Mouse (Mus musculus): Measurements from ENCODE around the gene Mdk.
A peak's percentile ranks its signal among the peaks of the same experiment; 100 is the strongest.

Mdk gene

DNA sequence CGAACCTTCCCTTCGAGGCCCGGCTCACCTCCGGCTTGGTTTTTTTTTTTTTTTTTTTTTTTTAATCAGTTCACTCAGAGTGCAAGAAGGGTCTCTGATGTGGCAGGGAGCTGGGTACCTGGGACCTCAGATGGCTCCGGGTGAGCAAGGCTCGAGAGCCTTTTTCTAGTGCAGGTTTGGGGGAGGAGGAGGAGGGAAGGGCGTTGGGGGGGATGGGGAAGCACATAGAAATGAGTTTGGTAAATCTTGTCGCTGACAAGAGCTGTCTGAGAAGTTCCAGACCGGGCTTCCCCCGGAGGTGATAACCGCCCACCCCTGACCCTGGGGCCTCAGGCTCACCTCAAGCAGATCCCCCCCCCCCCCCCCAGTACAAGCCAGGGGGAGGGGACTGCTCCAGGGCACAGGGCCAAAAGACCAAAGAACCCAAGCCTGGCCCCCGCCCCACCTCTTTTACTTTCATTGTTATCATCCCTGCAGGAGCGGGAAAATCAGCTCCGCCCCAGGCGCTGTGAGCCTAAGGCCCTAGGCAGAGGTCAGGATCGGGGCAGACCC lies at the start of gene Mdk:
Gene Mdk (minus strand): TSS at position 138 of the 552 bp plus-strand sequence.
- no peak for DNase-seq

DNA sequence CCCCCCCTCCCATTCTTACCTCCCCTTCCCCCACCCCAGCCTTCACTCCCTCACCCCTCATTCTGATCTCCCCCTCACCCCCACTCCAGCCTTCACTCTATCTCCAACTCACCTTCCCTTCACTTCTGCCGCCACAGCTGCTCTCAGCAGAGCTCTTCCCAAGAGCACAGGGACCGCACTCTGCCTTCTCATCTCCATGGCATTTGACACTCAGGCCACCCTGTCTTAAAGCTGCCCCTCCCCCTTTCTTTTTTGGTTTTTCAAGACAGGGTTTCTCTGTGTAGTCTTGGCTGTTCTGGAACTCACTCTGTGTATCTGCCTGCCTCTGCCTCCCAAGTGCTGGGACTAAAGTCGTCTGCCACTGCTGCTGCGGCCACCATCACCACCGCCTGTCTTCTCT lies 48.7 kb upstream of the Mdk start:
- no peak for DNase-seq

DNA sequence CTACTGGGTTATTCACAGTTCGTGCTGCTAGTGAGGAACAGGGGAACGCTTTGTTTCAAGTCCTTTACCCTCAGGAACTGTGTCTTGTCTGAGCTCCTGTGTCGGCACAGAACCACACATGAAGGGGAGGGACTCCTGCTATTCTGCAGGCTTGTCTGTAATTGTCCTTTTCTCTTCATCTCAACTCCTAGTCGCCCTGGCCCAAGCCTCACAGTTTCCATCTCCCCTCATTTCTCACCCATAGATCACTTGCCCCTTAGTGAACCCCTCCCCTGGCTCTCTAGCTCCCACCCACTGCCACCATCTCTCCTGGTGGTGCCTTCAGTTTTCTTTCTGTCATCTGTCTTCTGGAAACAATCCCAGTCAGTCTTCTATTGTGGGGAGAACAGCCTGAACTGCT lies 48.1 kb upstream of the Mdk start:
- no peak for DNase-seq

DNA sequence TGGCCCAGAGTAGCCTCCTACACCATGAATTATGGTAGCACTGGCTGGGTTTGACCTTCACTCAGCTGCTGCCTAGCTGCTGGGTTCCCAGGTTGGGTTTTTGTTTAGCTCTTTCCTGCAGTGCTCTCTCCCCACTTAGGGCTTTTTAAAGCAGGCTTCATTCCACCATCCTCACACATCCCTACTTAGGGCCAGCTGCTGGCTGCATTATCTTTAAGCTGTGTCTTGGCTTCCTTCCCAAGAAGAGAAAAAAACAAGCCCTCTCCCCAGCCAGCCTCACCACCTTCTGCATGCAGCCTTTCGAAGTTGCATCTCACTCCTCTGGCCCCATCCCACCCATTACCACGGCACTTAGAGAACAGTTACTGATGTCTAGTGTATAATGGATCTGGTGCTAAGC lies 46.5 kb upstream of the Mdk start:
- DNase-seq: no peak

DNA sequence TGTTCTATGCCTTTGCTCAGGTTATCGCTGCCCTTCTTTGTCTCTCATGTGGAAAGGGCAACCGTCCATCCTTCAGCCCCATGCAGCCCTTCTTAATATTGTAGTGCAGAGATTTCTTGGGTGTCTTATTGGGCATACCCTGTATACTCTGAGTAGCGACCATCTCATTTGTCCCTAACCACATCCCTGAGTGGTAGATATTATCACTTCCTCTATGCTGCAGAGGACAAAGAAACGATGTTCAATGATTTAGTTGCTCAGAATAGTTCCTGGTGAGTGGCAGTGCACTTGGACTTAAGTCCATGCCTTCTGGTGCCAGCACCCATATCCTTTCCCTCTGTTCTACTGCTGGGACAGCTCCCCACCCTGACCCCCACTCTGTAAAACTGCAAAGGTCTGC lies 45.9 kb upstream of the Mdk start:
- no peak for DNase-seq

DNA sequence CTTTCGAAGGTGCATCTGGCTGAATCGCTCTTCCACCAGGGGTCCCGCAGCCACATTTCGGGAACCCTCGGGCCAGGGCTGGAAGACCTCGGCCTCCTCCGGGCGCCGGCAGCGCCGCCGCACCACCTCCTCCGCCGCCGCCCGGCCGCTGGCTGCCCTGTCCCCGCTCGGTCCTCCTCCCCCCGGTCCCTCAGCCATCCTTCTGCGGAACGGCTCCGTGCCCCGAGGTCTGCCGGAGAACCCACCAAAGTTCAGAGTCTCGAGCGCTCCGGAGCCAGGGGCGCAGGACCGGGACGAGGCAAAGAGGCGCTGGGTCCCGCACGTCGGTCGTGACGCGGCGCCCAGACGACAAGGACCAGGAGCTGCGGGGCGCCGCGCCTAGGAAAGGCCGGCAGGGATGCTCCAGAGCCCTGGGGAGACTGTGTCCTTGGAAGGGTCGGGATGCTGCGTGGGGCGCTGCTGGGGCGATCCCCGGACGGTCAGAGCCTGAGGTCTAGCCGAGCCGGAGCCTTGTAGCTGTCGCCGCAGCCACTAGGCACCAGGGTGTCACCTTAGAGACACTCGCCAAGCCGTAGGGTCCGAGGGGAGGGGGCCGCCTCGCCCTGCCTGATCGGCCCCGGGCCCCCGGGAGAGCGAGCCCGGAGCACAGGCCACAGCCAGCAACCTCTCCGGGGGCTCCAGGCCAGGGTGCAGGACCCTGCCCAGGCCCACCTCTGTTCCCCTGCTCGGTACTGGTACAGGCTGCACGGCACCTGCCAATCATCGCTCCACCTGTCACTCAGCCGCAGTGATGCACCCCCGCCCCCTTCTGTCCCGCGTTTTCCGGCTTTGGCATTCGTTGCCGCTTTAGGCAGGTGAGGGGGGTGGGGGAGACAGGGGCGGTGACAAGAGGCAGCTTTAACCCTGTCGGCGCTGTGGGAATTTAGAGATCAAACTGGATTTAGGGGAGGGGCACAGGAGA lies 43.8 kb upstream of the Mdk start, which contains the start of gene Dgkz:
Gene Dgkz (minus strand): TSS at position 284 of the 961 bp plus-strand sequence.
- DNase-seq: no peak

DNA sequence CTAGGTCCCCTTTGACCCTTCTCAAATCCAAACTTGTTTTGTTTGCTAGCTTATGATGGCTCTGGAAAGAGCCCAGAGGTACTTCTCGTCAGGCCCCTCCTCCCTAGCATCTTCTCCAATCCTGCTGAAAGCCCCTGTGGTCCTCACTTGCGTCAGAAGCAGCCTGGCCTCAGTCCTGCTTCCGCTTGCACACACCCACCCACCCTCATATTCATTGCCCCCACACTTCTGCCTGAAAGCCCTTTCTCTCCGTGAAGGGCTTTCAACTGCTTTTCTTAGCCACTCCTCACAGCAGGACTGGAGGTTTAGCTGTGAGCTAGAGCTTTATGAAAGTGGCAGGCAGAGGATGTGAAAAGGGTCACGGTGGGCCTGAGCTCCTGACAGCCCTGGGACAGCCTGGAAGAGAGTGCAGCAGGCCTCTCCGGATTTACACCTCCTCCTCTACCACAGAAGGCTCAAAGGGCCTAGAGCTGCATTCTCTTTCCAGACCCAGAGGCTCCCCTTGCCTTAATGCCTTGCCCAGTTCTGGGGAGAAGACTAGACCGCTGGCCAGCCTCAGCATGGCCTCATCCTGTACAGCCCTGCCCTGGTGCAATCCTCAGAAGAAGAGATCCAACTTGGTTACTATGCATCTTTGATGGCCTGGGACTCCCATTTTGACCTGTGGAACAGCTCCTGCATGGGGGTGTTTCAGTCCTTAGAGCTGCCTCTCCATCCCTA lies 41.5 kb upstream of the Mdk start:
- DNase-seq: no peak

DNA sequence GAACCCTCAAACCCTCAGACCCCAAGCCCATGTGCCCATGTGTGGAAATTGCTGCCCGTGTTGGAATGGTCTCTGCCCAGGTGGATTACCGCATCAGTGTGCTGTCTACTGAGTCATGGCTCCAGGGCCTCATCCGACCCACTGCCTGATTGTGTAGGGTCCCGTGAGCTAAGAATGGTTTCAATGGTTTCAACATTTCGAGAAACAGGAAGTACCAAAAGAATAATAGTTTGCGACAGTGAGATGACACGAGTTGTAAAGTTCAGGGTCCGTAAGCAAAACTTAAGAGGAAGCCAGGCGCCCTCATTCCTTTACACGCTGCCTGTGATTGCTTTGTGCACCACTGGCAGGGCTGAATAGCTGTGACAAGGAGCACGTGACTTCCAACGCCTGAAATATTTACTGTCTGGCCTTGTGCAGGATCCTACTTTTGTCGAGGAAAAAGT lies 40.0 kb upstream of the Mdk start:
- peak; percentile 67 for DNase-seq

DNA sequence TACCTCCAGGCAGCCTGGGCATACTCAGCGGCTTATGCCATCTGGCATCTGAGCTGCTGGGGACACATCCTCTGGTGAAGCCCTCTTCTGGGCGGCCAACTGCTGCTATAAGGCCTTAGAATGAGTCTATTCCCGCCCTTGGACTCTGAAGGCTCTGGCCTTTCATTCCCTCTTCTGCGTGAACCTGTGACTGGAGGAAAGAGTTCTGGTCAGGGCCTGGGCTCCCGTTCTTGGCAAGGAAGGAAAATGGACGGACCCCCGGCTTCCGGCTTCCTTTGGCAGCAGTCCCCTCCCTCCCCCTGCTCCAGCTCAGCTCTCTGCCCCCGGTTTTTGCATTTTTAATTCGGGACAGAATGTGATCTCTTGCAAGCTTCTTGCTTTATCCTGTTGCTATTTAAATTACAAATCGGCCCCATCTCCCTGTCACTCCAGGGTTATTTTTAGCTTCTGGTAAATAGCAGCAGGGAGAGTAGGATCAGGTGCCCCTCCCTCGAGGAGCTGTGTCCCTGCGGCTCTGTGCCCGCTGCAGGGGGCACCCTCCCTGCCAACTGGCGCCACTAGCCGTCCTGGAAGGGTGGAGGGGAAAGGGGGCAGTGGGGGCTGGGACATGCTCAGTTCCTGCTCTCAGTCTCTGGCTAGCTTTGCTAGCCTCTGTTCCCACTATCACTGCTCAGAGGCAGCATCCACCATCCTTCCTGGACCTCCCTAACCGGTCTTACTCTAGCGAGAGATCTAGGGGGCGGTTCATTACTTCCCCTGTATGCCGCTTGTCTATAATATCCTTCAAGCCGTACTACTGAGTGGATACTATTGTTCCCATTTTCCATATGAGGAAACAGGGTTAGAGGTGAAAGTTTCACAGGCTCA lies 39.4 kb upstream of the Mdk start:
- DNase-seq: peak; percentile 70

DNA sequence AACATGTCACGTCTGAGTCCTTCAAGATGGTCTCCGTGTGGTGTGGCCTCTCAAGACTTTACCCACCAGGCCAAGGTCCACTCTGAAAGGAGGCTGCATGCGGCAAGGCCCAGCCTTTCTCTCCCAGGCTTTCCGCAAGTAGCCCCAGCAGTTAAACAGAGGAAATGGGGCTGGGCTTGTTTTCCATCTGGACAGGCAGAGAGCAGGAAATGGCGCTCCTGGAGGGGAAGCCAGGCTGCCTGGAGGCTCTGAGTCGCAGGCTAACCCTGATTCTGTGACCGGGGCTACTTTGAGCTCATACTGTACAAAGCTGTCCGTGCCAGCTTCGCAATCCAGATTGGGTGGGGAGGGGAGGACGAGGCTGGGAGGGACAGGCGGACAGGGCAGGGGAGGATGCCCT lies 35.9 kb upstream of the Mdk start:
- peak; percentile 84 for DNase-seq

DNA sequence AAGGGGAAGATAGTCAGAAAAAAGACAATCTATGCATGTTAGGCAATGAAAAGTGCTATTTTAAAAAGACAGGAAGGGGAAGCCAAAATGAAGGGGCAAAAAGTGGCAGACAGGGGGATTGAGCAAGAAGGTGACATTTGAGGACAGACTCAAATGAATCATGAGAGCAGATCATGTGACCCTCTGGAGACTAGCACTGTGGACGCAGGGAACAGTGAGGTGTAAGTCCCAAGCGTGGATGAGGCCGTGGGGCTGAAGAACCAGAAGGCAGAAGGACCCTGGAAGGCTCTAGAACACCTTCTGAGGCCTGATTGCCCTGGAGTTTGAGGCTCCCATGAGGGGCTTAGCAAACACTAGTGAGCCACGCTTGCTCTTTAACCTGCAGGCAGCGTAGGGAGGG lies 34.3 kb upstream of the Mdk start:
- DNase-seq: peak; percentile 58

DNA sequence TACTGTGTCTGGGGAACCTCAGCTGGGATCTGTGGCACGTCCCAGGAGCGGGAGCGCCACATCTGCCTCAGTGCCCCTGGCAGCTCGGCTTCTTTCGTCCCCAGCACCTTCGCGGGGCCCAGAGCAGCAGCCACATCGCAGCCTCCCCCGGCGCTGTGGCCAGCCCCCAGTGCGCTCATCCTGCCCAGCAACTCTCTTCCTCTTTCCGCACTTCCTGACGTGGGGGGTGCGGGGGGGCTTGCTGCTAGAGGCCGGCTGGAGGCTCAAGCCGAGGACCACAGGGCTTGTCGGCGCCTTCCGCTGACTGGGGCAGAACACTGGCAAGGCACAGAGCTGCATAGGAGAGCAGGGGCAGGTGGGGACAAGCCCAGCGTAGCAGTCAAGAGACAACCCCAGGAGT lies 33.3 kb upstream of the Mdk start:
- DNase-seq: peak; percentile 92

DNA sequence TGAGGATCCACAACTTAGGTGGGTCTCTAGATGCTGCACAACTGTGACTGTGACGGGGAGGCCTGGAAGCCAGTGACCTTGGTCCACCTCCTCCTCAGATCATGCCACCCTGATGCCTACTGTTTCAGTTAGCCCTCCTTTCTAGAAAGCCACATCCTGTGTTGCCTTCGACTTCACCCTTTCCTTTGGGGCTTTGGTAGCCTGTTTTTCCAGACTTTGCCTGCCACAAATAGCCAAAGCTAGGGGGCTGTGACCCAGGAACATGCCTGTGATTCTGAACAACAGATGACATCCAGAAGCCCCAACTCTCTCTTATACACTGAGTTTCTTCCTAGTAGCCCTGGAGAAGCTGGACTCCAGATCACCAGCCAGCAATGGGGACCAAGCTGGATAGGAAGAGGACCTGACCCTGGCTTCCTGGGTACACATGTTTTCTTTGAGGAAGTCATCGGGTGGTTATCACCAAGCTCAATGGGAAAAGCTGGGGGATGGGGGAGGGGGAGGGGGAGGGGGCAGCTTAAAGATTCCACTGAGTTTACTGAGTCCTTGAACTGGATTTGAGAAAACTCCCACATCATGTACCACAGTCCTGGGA lies 32.6 kb upstream of the Mdk start:
- no peak for DNase-seq

DNA sequence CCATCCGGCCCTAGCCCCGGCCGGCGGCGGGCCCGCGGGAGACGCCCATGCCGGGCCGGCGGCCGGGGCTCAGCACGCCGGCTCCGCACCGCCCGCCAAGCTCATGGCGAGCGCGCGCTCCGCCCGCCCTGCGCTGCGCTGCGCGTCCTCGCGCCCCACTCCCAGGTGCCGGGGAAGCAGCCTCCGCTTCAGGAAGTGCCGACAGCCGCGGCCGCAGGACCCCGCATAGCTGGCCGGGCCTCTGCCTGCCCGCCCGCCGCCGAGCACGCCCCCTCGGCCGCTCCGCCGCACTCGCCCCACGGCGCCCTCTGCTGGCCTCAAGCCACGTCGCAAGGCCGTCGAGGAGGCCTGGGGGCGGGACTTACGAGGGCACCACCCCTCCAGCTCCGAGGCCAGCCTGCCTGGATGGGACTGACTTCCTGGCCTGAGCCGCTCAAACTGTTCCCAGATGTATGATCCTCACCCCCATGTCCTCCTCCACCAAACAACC lies 31.4 kb upstream of the Mdk start:
- DNase-seq: peak; percentile 97

DNA sequence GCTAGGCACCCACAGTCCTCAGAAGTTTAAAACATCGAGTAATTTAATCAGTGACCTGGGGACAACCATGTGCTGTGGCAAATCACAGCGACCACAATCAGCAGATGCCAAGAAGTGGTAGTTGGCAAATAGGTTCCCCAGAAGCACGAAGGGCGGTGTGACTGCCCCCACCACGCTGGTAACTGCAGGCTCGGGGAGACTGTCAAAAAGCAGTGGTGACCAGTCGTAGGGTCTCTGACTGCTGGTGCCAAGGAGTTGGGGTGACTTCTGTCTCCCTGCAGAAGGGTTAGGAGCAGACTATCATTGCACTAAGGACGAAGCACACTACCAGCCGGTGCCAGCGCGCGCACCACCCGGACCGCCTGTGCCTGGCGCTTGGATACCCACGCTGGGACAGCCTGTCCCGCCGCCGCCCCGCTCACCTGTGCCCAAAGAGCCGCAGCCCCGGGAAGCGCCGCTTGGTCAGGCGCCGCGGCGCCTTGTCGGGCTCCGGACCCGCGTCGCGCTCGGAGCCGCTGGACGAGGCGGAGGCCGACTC lies 30.8 kb upstream of the Mdk start:
- no peak for DNase-seq

DNA sequence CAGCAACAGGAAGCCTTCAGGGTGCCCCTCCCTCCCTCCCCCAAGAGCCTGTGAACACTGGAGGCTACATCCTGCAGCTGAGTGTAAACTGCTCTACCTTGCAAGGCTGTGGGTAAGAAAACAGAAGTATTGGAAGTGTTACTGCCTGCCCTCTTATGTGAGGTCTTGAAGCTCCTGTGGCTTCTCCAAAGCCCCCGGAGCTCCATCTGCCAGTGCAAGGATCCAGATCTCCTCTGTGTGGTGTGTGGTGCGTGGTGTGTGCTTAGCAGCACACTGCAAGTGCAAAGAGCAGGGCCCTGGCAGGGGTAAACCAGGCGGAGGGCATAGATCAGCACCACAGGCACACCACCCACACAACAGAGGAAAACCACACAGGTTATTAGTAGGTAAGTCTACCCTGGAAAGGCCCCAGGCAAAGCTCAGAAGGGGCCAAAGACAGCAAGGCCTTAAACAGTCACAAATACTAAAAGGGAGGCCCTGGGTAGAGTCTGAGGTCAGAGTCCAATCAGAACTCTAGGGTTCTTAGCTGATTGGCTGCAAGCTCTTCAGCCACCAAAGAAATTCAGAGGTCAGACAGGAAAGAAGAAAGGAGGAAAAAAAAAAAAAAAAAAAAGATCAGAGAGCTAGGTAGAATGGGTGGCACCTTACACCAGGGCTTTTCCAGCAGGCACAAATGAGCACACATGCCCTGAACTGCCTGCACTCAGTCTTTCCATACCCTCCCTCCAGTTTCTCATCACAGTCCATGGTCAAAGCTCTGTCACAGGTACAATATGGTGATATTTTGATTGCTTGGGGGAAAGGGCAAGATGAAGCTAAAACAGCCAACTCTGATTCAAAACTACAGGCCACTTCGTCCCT lies 30.0 kb upstream of the Mdk start:
- DNase-seq: no peak

DNA sequence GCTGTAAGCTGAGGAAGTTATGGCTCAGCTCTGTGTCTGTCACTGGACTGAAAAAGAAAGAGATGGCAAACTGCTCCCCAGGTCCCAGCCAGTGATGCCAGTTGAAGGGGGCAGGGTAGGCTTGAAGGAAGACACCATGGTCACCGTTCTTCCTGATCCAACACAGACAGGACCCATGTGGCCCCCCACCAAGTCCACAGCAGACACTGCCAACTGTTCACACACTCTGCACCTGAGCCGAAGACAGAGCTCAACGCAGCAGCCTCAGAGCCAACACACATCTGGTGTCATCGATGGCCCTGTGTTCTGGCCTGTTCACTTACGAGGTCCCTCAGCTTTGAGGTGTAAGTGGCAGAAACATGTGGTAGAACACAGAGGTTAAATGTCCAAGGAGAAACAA lies 28.4 kb upstream of the Mdk start:
- DNase-seq: no peak

DNA sequence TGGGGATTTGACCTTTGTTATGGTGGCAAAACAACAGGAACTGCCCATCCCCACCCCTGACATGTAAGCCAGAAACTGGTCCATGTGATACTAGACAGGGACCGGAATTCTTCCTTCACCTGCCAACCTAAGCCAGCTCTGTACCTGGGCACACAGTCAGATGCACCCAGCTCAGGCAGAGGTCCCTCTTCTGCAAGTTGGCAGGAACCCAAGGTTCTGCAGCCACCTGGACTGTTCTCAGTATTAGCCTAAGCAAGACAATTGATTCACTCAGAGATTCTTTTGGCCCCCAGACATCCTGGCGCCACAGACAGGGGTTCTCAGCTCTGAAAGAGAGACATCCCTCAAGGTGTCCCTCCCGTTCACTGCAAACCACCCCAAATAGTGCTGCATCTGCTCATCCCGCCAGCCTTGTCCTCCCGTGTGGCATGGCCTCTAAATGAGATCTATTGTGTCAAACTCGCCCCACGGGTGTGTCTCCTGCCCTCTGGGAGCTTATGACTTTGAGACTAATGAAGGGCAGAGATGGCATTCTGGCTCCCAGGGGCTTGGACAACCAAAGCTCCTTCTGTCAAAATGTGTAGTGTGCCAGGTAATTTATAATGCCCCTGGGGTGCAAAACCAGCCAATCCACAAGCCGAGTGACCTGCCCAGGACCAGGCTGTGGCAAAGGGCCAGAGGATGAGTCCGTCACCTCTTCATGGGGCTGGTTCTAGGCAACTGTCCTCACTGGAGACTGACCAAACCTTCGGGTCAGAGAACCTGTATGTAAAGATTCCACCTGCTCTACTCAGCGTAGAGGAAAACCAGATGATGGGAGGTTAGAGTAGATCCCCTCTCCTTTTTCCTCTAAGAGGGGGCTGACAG lies 27.7 kb upstream of the Mdk start:
- no peak for DNase-seq

DNA sequence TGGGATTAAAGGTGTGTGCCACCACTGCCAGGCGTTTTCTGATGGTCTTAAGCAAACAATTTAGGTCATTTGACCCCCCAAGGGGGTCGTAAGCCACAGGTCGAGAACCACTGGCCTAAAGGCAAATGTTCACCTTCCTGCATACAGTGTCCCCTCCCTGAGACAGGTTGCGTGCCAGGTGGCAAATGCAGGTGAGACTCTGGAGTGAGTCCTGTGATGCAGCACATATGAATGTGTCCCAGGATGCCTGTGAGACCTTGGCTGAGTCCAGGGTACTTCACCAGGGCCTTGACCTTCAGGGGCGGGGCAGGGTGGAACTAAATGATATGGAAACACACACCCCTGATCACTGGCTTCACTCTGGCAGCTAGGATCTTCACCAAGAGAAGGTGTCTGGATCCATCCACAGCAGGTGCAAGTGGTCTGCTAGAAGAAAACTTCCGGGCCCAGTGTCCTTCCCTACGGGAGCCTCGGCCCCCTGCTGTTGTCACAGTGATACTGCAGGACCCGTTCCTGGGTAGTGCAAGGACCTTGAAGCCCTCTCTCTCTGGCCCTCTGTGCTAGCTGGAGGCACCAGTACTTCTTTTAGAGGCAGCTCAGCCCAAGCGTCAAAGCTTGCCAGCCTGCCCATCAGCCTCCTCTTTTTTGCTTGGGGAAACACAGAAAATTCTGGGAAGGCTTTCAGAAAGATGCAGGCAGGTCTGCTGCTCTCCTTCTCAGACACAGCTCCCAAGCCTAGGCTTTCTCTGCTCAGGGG lies 26.8 kb upstream of the Mdk start:
- peak; percentile 70 for DNase-seq

All from lung, postnatal 36 days (tissue).